Mouse (Mus musculus) bone marrow macrophage, adult 2 months (primary cell): ENCODE measurements around the gene Ano2.

Experiments
- CTCF ChIP-seq: IDR thresholded peaks from 2 replicates; pipeline ENCODE4 v1.5.1; 2012; ENCODE audit warnings: low read depth, mild to moderate bottlenecking, low read length, moderate library complexity
- POLR2A ChIP-seq: IDR thresholded peaks from 2 replicates; pipeline ENCODE4 v1.6.1; 2012; ENCODE audit warnings: mild to moderate bottlenecking, low read depth, low read length, borderline replicate concordance

DNA sequence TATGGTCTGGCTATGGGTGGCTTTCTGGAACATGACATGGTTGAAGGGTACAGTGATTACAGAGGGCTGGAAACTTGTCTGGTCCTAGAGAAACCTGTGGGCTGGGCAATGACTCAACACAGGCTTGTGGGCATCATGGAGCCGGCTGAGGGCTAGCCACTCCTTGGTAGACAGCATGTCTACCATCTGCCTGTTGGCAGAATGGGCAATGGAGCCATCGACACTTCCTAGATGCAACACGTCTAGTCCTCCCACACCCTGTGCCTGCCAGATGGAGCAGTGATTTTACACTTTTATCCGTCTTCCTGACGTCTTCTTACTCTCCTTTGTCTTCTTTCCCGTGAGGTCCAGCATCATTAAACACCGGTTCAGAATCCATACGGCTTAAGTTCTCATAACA is 49.1 kb upstream of the Ano2 start:
- TF ChIP-seq CTCF, result no peak
- no peak for TF ChIP-seq POLR2A
